Mouse (Mus musculus): ENCODE data around the gene Scamp2. TPM values are rescaled to one million over a fixed set of nuclear protein-coding genes. Genes with fewer than 3 reads are reported as not detected.

Scamp2 gene
- polyA plus RNA-seq, 1 experiment from 2014 or later = 53.3 TPM

DNA sequence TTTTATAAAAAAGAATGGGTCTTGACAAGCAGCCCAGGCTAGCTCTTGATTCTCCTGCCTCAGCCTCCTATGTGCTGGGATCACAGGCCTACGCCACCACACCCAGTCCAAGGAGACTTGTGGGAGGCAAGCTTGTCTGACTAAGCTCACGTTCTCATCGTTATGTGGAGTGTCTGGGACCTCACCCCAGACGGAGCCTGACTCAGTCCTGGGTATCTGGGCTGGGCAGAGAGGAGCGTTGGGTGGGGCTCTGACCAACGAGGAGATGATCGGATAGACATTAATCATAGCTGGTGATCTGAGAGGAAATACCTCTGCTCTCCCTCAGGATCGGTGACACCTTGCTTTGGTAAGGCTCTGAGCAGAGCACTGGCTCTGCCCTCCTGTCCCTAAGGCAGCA is 58.1 kb downstream of the Scamp2 start:
- 67% methylated on average over 8 of the region's 8 CpGs for WGBS (ENCODE audit: insufficient replicate concordance)

DNA sequence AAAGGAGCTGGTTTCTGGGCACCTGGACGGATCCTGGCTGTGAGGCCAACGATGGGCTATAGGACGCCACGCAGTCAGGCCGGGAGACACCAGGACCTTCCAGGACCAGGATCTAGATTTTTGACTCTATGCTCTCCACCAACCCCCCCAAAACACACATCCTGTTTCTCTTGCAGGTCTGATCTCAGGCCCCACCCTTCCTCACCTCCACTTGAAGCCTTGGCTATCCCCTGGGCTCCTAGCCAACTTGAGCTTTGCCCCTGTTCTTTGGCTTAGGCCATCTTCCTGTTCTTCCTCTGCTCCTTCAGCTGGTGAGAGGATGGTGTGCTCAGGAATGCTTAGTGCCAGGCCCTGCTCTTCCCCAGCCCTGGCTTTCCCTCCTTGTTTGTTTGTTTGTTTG is 59.9 kb downstream of the Scamp2 start, which contains the start of gene Lman1l:
TSS of gene Lman1l (minus strand) at position 101 of the 400 bp plus-strand sequence.
- no peak within 1 kb of the TSS for H3K4me2 ChIP-seq
- H3K4me3 ChIP-seq (ENCODE audit: low read depth, low read length) = no peak within 1 kb of the TSS
- no peaks in the 10 kb centered on the region; the same call in 1 of the 2 replicates for H3K36me3 ChIP-seq (ENCODE audit: control insufficient read depth, insufficient read depth, low read length)
- no peaks in the 10 kb centered on the region for H3K4me1 ChIP-seq (ENCODE audit: control insufficient read depth, insufficient read depth, low read length)
- H3K27ac ChIP-seq (ENCODE audit: low read depth, low read length) = no peak within 1 kb of the TSS
- WGBS (ENCODE audit: insufficient replicate concordance) = 86% methylated on average over 5 of the region's 5 CpGs
- ATAC-seq (replicated peaks; ENCODE audit: insufficient number of reproducible peaks, low FRiP score, low TSS enrichment) = no peak
- 0 out of 2 replicates have a peak within 1 kb of the TSS, but pooled peaks have one; percentile 4 for H3K9ac ChIP-seq (ENCODE audit: low read depth, low read length)
- no peaks in the 10 kb centered on the region for H3K9me3 ChIP-seq (replicated peaks; ENCODE audit: control insufficient read depth, low read length)
- H3K27me3 ChIP-seq (ENCODE audit: control insufficient read depth, insufficient read depth, low read length) = no peaks in the 10 kb centered on the region

More for the DNA sequence above, 58.1 kb downstream of the Scamp2 start:
- H3K4me3 ChIP-seq (ENCODE audit: low read depth, low read length) = no peak overlapping the region
- H3K36me3 ChIP-seq (ENCODE audit: control insufficient read depth, insufficient read depth, low read length) = no peaks in the 10 kb centered on the region
- H3K27me3 ChIP-seq (ENCODE audit: control insufficient read depth, insufficient read depth, low read length) = 0 out of 2 replicates have a peak, but pooled peaks cover 2% of the 10 kb centered on the region
- H3K4me1 ChIP-seq (ENCODE audit: control insufficient read depth, insufficient read depth, low read length) = no peaks in the 10 kb centered on the region
- ATAC-seq (replicated peaks; ENCODE audit: insufficient number of reproducible peaks, low FRiP score, low TSS enrichment) = no peak
- H3K27ac ChIP-seq (ENCODE audit: low read depth, low read length) = no peak overlapping the region
- no peaks in the 10 kb centered on the region for H3K9me3 ChIP-seq (replicated peaks; ENCODE audit: control insufficient read depth, low read length)
- H3K9ac ChIP-seq (ENCODE audit: low read depth, low read length) = no peak overlapping the region
- no peak overlapping the region for H3K4me2 ChIP-seq

DNA sequence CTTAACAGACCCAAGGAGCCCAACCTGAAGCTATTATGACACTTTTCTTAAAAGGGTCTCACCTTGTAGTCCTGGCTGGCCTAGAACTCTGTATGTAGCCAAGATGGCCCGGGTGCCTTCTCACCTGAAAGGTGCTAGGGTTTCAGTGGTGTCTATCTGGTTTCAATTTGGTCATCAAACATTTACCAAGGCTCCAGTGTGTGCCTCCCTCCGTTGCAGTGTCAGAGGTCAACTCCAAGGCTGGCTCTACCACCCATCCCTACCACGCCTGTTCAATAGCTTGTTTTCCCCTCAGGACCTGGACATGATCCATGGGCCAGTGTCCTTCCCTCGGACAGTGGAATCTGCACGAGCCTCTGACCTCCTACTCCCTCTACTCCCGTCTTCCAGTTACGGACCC is 63.6 kb downstream of the Scamp2 start:
- H3K9me3 ChIP-seq (replicated peaks; ENCODE audit: control insufficient read depth, low read length) = no peaks in the 10 kb centered on the region
- no peak overlapping the region for H3K4me2 ChIP-seq
- ATAC-seq (replicated peaks; ENCODE audit: insufficient number of reproducible peaks, low FRiP score, low TSS enrichment) = no peak
- no peak overlapping the region for H3K4me3 ChIP-seq (ENCODE audit: low read depth, low read length)
- no peak overlapping the region for H3K27ac ChIP-seq (ENCODE audit: low read depth, low read length)
- no peaks in the 10 kb centered on the region for H3K27me3 ChIP-seq (ENCODE audit: control insufficient read depth, insufficient read depth, low read length)
- WGBS (ENCODE audit: insufficient replicate concordance) = 82% methylated on average over 7 of the region's 7 CpGs
- no peaks in the 10 kb centered on the region for H3K4me1 ChIP-seq (ENCODE audit: control insufficient read depth, insufficient read depth, low read length)
- H3K36me3 ChIP-seq (ENCODE audit: control insufficient read depth, insufficient read depth, low read length) = peaks cover 20% of the 10 kb centered on the region
- H3K9ac ChIP-seq (ENCODE audit: low read depth, low read length) = no peak overlapping the region

DNA sequence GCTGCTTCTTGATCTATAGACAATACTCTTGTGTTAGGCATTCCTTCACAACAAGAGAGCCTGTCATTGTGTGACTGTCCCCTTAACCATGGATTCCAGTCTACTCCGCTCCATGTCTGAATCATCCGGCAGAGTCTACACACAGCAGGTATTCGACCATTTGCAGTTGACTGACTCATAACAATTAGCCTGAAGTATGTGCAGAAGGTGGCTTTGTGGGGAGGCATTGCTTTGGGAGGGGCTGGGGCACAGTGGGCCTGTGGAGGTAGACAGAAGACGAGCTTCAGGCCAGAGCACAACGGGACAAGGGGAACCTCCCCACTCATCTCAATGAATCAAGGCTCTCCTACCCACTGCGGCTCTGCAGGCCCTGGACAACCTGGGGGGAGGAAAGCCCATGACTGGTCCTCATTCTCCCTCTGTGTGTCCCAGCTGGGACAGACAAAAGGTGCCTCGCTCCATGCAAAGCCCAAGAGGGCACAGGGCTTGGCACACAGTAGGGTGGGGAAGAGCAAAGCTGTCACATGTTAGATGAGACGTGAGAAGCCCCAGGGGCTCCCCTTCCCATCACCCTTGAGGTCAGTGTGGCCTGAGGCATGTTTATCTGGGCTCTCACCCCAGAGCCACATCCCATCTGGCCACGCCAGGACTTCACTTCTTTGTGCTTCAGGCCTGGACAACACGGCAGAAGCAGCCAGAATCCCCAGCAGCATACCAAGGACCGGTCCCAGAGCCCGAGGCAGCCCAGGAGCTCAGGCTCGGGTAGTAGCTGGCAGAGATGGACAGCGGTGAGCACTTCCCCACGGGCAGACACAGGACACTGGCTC is 65.1 kb downstream of the Scamp2 start:
- no peak overlapping the region for H3K4me2 ChIP-seq
- ATAC-seq (replicated peaks; ENCODE audit: insufficient number of reproducible peaks, low FRiP score, low TSS enrichment) = no peak
- H3K9me3 ChIP-seq (replicated peaks; ENCODE audit: control insufficient read depth, low read length) = no peaks in the 10 kb centered on the region
- H3K27ac ChIP-seq (ENCODE audit: low read depth, low read length) = no peak overlapping the region
- H3K27me3 ChIP-seq (ENCODE audit: control insufficient read depth, insufficient read depth, low read length) = no peaks in the 10 kb centered on the region
- WGBS (ENCODE audit: insufficient replicate concordance) = 81% methylated on average over 15 of the region's 15 CpGs
- H3K36me3 ChIP-seq (ENCODE audit: control insufficient read depth, insufficient read depth, low read length) = peaks cover 27% of the 10 kb centered on the region
- no peak overlapping the region for H3K4me3 ChIP-seq (ENCODE audit: low read depth, low read length)
- no peaks in the 10 kb centered on the region for H3K4me1 ChIP-seq (ENCODE audit: control insufficient read depth, insufficient read depth, low read length)
- H3K9ac ChIP-seq (ENCODE audit: low read depth, low read length) = no peak overlapping the region

DNA sequence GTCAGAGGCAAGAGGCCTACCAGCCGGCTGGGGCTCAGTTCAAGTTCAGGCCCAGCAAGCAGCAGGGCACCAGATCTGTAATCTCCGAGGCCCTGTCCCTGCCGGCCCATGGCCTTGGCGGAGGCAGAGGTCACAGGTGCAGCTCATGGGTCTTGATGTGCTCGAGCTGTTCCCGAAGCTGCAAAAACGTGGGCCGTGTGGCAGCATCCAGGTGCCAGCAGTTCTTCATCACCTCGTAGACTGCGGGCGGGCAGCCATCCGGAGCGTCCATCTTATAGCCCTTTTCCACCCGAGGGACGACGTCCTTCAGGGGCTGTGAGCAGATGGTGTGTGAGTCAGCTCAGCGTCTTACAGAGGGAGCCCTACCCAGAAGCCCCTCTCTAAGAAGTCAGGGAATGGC is 66.4 kb downstream of the Scamp2 start:
- Histone ChIP-seq H3K27me3 (ENCODE audit: control insufficient read depth, insufficient read depth, low read length) (no peaks in the 10 kb centered on the region), H3K4me1 (ENCODE audit: control insufficient read depth, insufficient read depth, low read length) (no peaks in the 10 kb centered on the region), H3K9ac (ENCODE audit: low read depth, low read length) (no peak overlapping the region), H3K4me2 (no peak overlapping the region), H3K4me3 (ENCODE audit: low read depth, low read length) (no peak overlapping the region), H3K36me3 (ENCODE audit: control insufficient read depth, insufficient read depth, low read length) (peaks cover 30% of the 10 kb centered on the region), H3K27ac (ENCODE audit: low read depth, low read length) (no peak overlapping the region), H3K9me3 (replicated peaks; ENCODE audit: control insufficient read depth, low read length) (no peaks in the 10 kb centered on the region)
- no peak for ATAC-seq (replicated peaks; ENCODE audit: insufficient number of reproducible peaks, low FRiP score, low TSS enrichment)
- WGBS (ENCODE audit: insufficient replicate concordance) = 93% methylated on average over 17 of the region's 17 CpGs

DNA sequence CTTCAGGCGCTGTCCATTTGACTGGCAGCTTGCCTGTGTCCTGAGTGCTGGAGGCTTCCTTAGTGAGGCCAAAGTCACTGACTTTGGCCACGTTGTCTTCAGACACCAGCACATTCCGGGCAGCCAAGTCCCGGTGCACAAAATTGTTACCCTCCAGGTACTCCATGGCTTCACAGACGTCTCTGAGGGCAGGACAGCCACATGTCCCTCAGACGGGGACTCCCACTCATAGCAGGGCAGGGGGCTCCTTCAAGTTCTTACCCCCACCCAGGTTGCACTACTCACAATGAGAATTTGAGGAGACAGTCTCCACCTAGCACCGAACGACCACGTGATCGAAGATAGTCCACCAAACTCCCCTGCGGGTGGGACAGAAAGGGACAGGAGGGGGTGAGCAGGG is 67.1 kb downstream of the Scamp2 start:
- no peak overlapping the region for H3K27ac ChIP-seq (ENCODE audit: low read depth, low read length)
- no peak overlapping the region for H3K9ac ChIP-seq (ENCODE audit: low read depth, low read length)
- peaks cover 30% of the 10 kb centered on the region for H3K36me3 ChIP-seq (ENCODE audit: control insufficient read depth, insufficient read depth, low read length)
- no peaks in the 10 kb centered on the region for H3K27me3 ChIP-seq (ENCODE audit: control insufficient read depth, insufficient read depth, low read length)
- ATAC-seq (replicated peaks; ENCODE audit: insufficient number of reproducible peaks, low FRiP score, low TSS enrichment) = no peak
- H3K4me1 ChIP-seq (ENCODE audit: control insufficient read depth, insufficient read depth, low read length) = no peaks in the 10 kb centered on the region
- H3K4me3 ChIP-seq (ENCODE audit: low read depth, low read length) = no peak overlapping the region
- WGBS (ENCODE audit: insufficient replicate concordance) = 85% methylated on average over 11 of the region's 11 CpGs
- no peak overlapping the region for H3K4me2 ChIP-seq
- no peaks in the 10 kb centered on the region for H3K9me3 ChIP-seq (replicated peaks; ENCODE audit: control insufficient read depth, low read length)

DNA sequence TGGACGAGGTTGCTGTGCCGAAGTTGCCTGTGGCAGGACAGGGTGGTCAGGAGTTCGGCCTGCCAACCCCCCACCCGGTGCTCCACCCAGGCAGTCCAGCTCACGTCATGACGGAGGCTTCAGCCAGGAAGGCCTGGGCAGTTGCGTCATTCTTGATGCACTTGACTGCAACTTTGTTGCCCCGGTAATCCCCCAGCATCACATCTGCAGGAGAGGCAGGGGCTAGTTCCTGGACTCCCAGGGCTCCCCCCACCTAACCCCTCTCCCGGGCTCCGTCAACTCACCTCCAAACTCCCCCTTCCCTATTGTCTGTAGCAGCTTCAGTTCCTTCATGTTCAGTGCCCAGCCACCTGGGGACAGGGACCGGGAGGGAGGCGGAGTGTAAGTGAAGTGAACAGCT is 68.0 kb downstream of the Scamp2 start:
- Histone ChIP-seq H3K4me1 (ENCODE audit: control insufficient read depth, insufficient read depth, low read length) (peaks cover 4% of the 10 kb centered on the region; the same call in 1 of the 2 replicates), H3K27ac (ENCODE audit: low read depth, low read length) (no peak overlapping the region), H3K4me2 (no peak overlapping the region), H3K36me3 (ENCODE audit: control insufficient read depth, insufficient read depth, low read length) (peaks cover 30% of the 10 kb centered on the region), H3K9ac (ENCODE audit: low read depth, low read length) (no peak overlapping the region), H3K27me3 (ENCODE audit: control insufficient read depth, insufficient read depth, low read length) (no peaks in the 10 kb centered on the region), H3K9me3 (replicated peaks; ENCODE audit: control insufficient read depth, low read length) (no peaks in the 10 kb centered on the region), H3K4me3 (ENCODE audit: low read depth, low read length) (no peak overlapping the region)
- ATAC-seq (replicated peaks; ENCODE audit: insufficient number of reproducible peaks, low FRiP score, low TSS enrichment) = no peak
- 83% methylated on average over 12 of the region's 12 CpGs for WGBS (ENCODE audit: insufficient replicate concordance)

DNA sequence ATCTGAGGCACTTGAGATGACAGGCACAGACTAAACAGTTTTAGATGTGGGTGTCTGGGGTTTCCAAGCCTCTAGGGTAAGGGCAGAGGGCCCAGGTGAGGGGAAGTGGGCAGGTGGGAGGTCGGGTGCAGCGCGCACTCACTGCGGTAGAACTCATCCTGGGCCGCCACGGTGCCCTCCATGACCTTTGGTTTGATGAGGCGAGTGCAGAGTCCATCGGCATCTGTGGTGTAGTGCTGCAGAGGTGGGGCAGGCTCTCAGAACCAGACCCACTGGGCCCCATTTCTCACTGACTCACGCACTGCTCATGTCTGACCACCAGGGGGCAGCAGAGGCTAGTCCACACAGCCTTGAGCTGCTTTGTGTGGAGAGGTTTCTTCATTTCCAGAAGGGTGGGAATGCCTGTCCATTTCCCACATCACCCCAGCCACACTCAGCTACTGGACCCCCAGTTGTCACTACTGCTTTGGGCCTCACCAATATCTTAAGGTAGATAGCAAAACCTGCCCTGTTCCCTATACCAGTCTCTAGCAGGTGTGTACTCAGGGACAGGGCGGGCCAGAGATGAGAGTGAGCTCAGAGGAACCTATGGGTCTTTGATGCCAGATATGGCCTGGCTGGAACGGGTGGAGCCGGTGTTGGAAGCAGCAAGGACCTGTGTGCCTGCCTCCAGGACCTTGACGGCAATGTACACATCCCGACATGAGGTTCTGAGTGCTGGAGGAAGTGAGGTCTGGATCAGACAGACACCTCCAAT is 68.6 kb downstream of the Scamp2 start:
- Histone ChIP-seq H3K36me3 (ENCODE audit: control insufficient read depth, insufficient read depth, low read length) (peaks cover 30% of the 10 kb centered on the region), H3K9me3 (replicated peaks; ENCODE audit: control insufficient read depth, low read length) (no peaks in the 10 kb centered on the region), H3K9ac (ENCODE audit: low read depth, low read length) (no peak overlapping the region), H3K27ac (ENCODE audit: low read depth, low read length) (no peak overlapping the region), H3K4me1 (ENCODE audit: control insufficient read depth, insufficient read depth, low read length) (peaks cover 10% of the 10 kb centered on the region), H3K27me3 (ENCODE audit: control insufficient read depth, insufficient read depth, low read length) (no peaks in the 10 kb centered on the region), H3K4me2 (no peak overlapping the region), H3K4me3 (ENCODE audit: low read depth, low read length) (no peak overlapping the region)
- ATAC-seq (replicated peaks; ENCODE audit: insufficient number of reproducible peaks, low FRiP score, low TSS enrichment) = no peak
- WGBS (ENCODE audit: insufficient replicate concordance) = 69% methylated on average over 14 of the region's 14 CpGs
